Mouse (Mus musculus): ENCODE measurements around the gene Krcc1.

Gene Krcc1

DNA sequence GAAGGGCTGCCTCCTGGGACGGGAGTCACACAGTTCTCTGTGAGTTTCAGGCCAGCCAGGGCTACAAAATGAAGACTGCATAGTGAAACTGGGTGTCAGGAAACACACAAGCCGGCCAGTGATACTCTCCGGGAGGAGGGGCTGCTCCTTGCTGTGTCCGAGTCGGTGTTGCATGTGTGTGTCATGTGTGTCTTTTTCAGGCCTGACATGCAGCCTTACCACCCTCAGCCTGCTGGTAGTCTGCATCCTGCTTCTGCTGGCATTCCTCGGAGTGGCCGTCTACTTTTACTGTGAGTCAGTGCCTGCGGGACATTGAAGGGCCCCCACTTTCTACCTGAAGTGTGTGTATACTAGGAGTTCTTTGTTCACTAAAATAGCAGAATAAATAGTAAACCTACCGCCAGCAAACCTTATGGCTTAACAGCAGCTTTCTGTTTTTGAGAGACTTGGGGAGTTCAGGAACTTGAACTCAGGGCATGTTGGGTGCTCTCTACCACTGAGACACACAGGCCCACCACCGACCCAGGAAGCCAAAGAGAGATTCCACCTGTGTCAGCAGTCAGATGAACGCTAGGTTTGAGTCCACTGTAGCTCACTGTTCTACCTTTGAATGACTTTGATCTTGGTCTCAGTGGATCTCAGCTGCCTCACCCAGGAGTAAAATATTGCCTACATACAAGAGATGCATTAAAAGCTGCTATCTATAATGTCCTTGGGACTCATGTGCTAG lies 60.9 kb downstream of the Krcc1 start:
- no peak for DNase-seq (ENCODE audit: low spot score in 2 of 2)

DNA sequence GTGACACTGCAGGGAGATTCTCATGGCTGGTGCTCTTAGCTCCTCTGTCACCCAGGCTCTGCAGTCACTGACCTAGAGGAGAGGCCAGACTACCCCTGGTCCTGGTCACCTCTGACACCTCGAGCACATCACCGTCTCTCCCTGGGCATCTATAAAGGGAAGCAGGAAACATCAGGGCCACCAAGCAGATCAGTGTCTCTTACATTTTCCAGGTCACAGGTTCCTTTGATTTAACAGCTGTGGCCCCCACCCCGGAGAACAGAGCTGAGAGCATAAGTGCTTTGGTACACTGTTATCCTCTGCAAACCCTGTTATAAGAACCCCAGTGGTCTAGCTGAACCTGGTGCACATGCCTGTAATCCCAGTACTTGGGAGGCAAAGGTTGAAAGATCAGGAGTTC lies 61.6 kb downstream of the Krcc1 start:
- no peak for DNase-seq (ENCODE audit: low spot score in 2 of 2)

- DNase-seq (ENCODE audit: low spot score in 2 of 2): no peak
These were observed 62.2 kb downstream of the Krcc1 start for GRCm38 (mm10) chr6:71333578-71334273.

Data from urinary bladder, adult 18-20 months (tissue).